Mouse (Mus musculus) midbrain, embryonic 11.5 days (tissue): ENCODE measurements around the gene Olfr1335. TPM values are rescaled to one million over a fixed set of nuclear protein-coding genes. Genes with fewer than 3 reads are reported as not detected.
"Not testable (repeated sequence)": the region's sequence is repeated elsewhere in the genome, so short reads cannot be mapped to it uniquely, and the experiment has no call there.

Source experiments
- ATAC-seq: fragments of 200-750 bp; cut with Nextera tagmentation; 2 replicates; pipeline ENCODE4 v1.8.0; 2017; ENCODE audit warnings: moderate TSS enrichment, moderate library complexity; ENCODE audit not compliant: low FRiP score
- DNase-seq: peaks from one replicate; pipeline ENCODE4 v3.0.0; 2015; ENCODE audit warnings: low spot score; ENCODE audit errors: missing footprints
- H3K27ac ChIP-seq: fragments of 300-500 bp; sonication (generic); 2 replicates; pipeline ENCODE4 v1.5.1; 2014; ENCODE audit warnings: low read depth, low read length
- H3K27me3 ChIP-seq: fragments of 300-500 bp; sonication (generic); 2 replicates; pipeline ENCODE4 v1.6.1; 2014; ENCODE audit warnings: mild to moderate bottlenecking, low read length, moderate library complexity, mixed read lengths; ENCODE audit not compliant: control insufficient read depth, insufficient read depth
- H3K36me3 ChIP-seq: fragments of 300-500 bp; sonication (generic); 2 replicates; pipeline ENCODE4 v1.6.1; 2014; ENCODE audit warnings: mild to moderate bottlenecking, low read length, moderate library complexity, mixed read lengths; ENCODE audit not compliant: control insufficient read depth, insufficient read depth
- H3K4me1 ChIP-seq: fragments of 300-500 bp; sonication (generic); 2 replicates; pipeline ENCODE4 v1.6.1; 2014; ENCODE audit warnings: low read length; ENCODE audit not compliant: control insufficient read depth, insufficient read depth
- H3K4me2 ChIP-seq: fragments of 300-500 bp; sonication (generic); 2 replicates; pipeline ENCODE4 v1.6.1; 2014; ENCODE audit warnings: mild to moderate bottlenecking, moderate library complexity
- H3K4me3 ChIP-seq: fragments of 300-500 bp; sonication (generic); 2 replicates; pipeline ENCODE4 v1.5.1; 2014; ENCODE audit warnings: low read depth, low read length
- H3K9ac ChIP-seq: fragments of 300-500 bp; sonication (generic); 2 replicates; pipeline ENCODE4 v1.6.1; 2014; ENCODE audit warnings: low read length
- H3K9me3 ChIP-seq: fragments of 300-500 bp; sonication (generic); 2 replicates; pipeline ENCODE4 v1.6.1; 2016; ENCODE audit warnings: low read length; ENCODE audit not compliant: control insufficient read depth
- WGBS: fragments of 180-500 bp; shearing (Covaris S2); extraction: QIAGEN DNeasy Blood & Tissue Kit; methylation state at CpG from one replicate; pipeline ENCODE4 v1.1.7; 2014; 5-methylcytosine and 5-hydroxymethylcytosine counted together
- polyA plus RNA-seq: library from polyadenylated mRNA; unstranded; fragments of >200 nt; fragmentation: Nextera tagmentation; extraction: Ambion mirVana; gene quantifications from 2 replicates; pipeline ENCODE4 v1.2.1, GENCODE M21; 2014

Gene Olfr1335
- polyA plus RNA-seq = not detected in 2 replicates

- H3K4me1 ChIP-seq = no peaks in the 10 kb centered on the region
- ATAC-seq = no peak
- DNase-seq = no peak
- WGBS = 95% methylated on average over 4 of the region's 4 CpGs
- H3K36me3 ChIP-seq = no peaks in the 10 kb centered on the region
- H3K4me3 ChIP-seq = no peak within 1 kb of the TSS
- no peak within 1 kb of the TSS for H3K4me2 ChIP-seq
- no peak within 1 kb of the TSS for H3K9ac ChIP-seq
- H3K27ac ChIP-seq = no peak within 1 kb of the TSS
- no peaks in the 10 kb centered on the region for H3K27me3 ChIP-seq
- H3K9me3 ChIP-seq = no peaks in the 10 kb centered on the region
Observed at GRCm38 (mm10) chr4:118809844-118810243, at the start of gene Olfr1335. Gene Olfr1335, minus strand, starts transcription at chr4:118809944.

DNA sequence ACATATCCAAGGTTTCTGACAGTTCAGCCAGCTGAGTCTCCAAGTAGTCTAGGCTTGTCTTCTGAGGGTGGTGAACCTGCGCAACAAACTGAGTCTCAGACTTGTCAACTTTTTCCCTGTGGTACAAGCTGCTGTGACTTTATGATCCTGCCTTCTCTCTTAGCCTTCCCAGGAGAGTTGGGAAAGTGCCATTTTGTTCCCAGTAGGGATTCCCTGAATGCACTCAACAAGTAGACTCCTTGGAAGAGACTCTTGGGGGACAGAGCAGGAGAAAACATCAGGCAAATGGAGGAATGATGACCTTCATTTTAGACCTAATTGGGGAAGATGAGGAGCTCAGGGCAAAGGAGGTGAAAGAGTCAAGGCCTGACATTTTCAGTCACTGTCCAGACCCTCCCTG is 26.4 kb upstream of the Olfr1335 start, which contains the start of gene Olfr1333:
Olfr1333 (minus strand) TSS at position 101 of the 400 bp plus-strand sequence.
- no peaks in the 10 kb centered on the region for H3K9me3 ChIP-seq
- no peaks in the 10 kb centered on the region for H3K36me3 ChIP-seq
- ATAC-seq (no peak), DNase-seq (no peak)
- H3K4me3 ChIP-seq = no peak within 1 kb of the TSS
- H3K4me2 ChIP-seq = no peak within 1 kb of the TSS
- H3K9ac ChIP-seq = no peak within 1 kb of the TSS
- H3K27ac ChIP-seq = no peak within 1 kb of the TSS
- no peaks in the 10 kb centered on the region for H3K27me3 ChIP-seq
- WGBS = 81% methylated on average over 1 of the region's 1 CpGs
- no peaks in the 10 kb centered on the region for H3K4me1 ChIP-seq

DNA sequence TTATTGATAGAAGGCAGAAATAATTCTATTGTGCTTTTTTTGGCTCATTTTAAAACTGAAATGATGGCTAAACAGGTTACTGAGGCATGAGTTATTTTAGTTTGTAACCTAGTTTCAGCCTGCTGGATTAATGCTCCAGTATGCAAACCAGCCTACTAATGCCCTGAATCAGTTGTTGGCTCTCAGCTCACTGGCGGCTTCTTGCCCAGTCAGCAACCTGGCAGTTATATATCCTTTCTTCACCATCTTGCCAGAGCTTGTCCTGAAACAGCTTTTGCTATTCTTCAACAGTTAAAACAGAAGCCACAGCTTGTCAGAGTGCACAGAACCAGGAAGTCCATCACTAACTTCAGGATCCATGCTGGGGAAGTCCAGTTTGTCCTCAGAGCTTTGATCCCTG is 9.2 kb upstream of the Olfr1335 start:
- H3K27ac ChIP-seq = no peak overlapping the region
- no peak overlapping the region for H3K9ac ChIP-seq
- DNase-seq = no peak
- 100% methylated on average over 1 of the region's 1 CpGs for WGBS
- no peaks in the 10 kb centered on the region for H3K9me3 ChIP-seq
- H3K4me3 ChIP-seq = no peak overlapping the region
- no peaks in the 10 kb centered on the region for H3K27me3 ChIP-seq
- no peaks in the 10 kb centered on the region for H3K36me3 ChIP-seq
- no peak for ATAC-seq
- H3K4me1 ChIP-seq = no peaks in the 10 kb centered on the region
- no peak overlapping the region for H3K4me2 ChIP-seq

DNA sequence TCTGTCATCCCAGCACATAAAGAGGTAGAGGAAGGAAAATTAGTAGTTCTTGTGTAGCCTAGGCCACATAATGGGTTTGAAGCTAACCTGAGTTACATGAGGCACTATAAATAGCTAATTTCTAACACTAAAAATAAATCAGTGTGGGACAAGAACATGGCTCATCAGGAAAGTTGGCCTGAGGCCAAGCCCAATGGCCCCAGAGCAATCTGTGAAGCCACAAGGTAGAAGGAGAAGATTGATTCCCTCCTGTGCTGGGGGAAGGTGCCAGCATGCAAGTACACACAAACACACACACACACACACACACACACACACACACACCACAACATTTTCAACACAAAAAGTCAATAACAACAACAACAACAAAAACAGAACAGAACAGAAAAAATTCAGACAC is 16.9 kb downstream of the Olfr1335 start:
- not testable (repeated sequence) for H3K36me3 ChIP-seq, H3K27me3 ChIP-seq, ATAC-seq, H3K4me3 ChIP-seq, H3K9me3 ChIP-seq, H3K27ac ChIP-seq, H3K4me1 ChIP-seq, H3K9ac ChIP-seq, H3K4me2 ChIP-seq, DNase-seq

DNA sequence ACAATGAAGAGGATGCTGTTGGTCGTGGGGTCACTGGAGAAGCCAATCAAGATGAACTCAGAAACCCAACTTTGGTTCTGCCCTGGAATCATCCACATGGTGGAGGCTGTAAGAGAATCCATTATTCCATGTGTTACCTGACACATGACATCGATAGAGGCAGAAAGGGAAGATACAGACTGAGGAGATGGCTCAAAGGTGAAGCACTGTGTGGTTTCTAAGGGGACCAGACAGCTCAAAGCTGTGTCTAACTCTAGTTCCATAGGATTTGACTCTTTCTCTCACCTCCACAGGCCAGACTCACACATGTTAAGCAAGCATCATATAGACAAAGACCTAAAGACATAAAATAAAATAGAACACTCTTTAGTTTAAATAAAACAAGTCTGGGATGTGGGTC is 27.3 kb downstream of the Olfr1335 start, which contains the start of gene Olfr1337:
Olfr1337 (minus strand) TSS at position 101 of the 400 bp plus-strand sequence.
- DNase-seq = no peak
- no peak for ATAC-seq
- Histone ChIP-seq H3K36me3 (no peaks in the 10 kb centered on the region), H3K4me2 (no peak within 1 kb of the TSS), H3K9me3 (no peaks in the 10 kb centered on the region), H3K4me1 (no peaks in the 10 kb centered on the region), H3K4me3 (no peak within 1 kb of the TSS), H3K27me3 (no peaks in the 10 kb centered on the region), H3K27ac (no peak within 1 kb of the TSS), H3K9ac (no peak within 1 kb of the TSS)
- 86% methylated on average over 2 of the region's 2 CpGs for WGBS

Other genes starting within 250 kb of the Olfr1335 start
- gene Cfap57, start 189.2 kb downstream of the Olfr1335 start, polyA plus RNA-seq = 1.0 and 1.2 TPM in 2 replicates
- gene Ebna1bp2, start 189.1 kb downstream of the Olfr1335 start, polyA plus RNA-seq = 183 and 197 TPM in 2 replicates
- not detected in 2 replicates for gene Olfr62, start 151.0 kb downstream of the Olfr1335 start, polyA plus RNA-seq
- gene Olfr1342, start 117.2 kb downstream of the Olfr1335 start, polyA plus RNA-seq = not detected in 2 replicates
- gene Olfr1341, start 106.4 kb downstream of the Olfr1335 start, polyA plus RNA-seq = not detected in 2 replicates
- not detected in 2 replicates for gene Olfr1340, start 89.8 kb downstream of the Olfr1335 start, polyA plus RNA-seq
- not detected in 2 replicates for gene Olfr1339, start 77.8 kb downstream of the Olfr1335 start, polyA plus RNA-seq
- gene Olfr1338, start 51.2 kb downstream of the Olfr1335 start, polyA plus RNA-seq = not detected in 2 replicates
- gene Olfr1337, start 27.4 kb downstream of the Olfr1335 start, polyA plus RNA-seq = not detected in 2 replicates
- gene Olfr1333, start 26.3 kb upstream of the Olfr1335 start, polyA plus RNA-seq = not detected in 2 replicates
- not detected in 2 replicates for gene Olfr1331, start 54.7 kb upstream of the Olfr1335 start, polyA plus RNA-seq
- gene Olfr1330, start 78.7 kb upstream of the Olfr1335 start, polyA plus RNA-seq = not detected in 2 replicates
- not detected in 2 replicates for gene Olfr1329, start 107.5 kb upstream of the Olfr1335 start, polyA plus RNA-seq
- gene Olfr1328, start 128.7 kb upstream of the Olfr1335 start, polyA plus RNA-seq = not detected in 2 replicates
- gene Lao1, start 151.6 kb upstream of the Olfr1335 start, polyA plus RNA-seq = not detected in 2 replicates